Mouse (Mus musculus): ENCODE data around the gene Slc25a40.

The Slc25a40 gene

DNA sequence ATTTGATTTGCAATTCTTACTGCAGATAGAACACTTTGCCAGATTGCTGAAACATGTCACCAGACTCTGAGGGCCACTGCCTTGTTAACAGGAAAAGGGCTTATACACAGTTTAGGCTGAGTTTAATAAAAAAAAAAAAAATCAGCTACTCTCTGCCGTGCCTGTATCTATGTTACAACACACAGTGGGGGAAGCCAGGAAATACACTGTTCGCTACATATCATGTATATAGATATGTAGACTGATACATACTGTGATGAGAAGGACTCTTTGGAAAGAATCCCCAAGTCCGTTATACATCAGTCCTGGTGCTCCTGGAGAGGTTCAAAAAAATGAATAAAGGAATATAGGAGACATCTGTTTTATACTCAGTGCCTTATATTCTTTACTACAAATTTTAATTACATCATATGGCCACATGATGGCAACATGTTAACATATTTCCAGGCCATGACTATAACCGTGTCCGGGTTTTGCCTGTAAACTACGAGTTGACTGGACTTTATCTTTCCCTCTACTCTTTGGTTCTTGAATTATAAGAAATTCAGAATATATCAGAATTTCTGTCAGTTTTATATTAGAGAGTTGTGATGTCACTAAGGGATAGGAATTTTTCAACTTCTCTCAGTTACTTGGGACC, 66.9 kb downstream of the Slc25a40 start:
- no peak for DNase-seq (ENCODE audit: low spot score)

DNA sequence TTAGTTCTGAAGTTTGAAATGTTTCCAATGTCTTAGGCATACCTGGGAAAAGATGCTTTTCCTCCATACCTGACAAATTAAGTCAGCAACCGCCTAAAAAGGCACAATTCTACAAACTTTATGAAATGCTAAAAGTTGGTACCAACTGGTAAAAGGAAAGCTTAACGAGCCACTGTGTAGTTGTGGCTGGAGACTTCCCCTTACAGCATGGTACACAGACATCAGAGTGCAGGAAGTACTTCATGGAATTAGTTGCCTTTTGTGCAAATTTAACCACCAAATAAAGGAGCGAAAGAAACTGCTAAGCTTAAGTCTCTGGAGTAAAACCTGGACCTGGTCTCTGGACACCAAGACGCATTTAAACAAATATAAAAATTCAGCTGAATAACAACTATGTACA, 69.1 kb downstream of the Slc25a40 start:
- no peak for DNase-seq (ENCODE audit: low spot score)

Data from left cerebral cortex, adult 11 months (tissue).